Mouse (Mus musculus) kidney, embryonic 15.5 days (tissue): ENCODE data around the gene Aig1. TPM values are rescaled to one million over a fixed set of nuclear protein-coding genes. Genes with fewer than 3 reads are reported as not detected.
A peak's percentile ranks its signal among the peaks of the same experiment; 100 is the strongest.

Experiments
- ATAC-seq: fragments of 200-750 bp; cut with Nextera tagmentation; replicated peaks from 2 replicates; pipeline ENCODE4 v1.8.0; 2017; ENCODE audit warnings: moderate TSS enrichment; ENCODE audit not compliant: low FRiP score
- H3K27ac ChIP-seq: fragments of 300-500 bp; sonication (generic); 2 replicates; pipeline ENCODE4 v1.5.1; 2015; ENCODE audit warnings: mild to moderate bottlenecking, inconsistent platforms
- H3K27me3 ChIP-seq: fragments of 300-500 bp; sonication (generic); 2 replicates; pipeline ENCODE4 v1.6.1; 2015; ENCODE audit warnings: inconsistent platforms
- H3K36me3 ChIP-seq: fragments of 300-500 bp; sonication (generic); 2 replicates; pipeline ENCODE4 v1.6.1; 2015; ENCODE audit warnings: inconsistent platforms
- H3K4me1 ChIP-seq: fragments of 300-500 bp; sonication (generic); 2 replicates; pipeline ENCODE4 v1.6.1; 2015; ENCODE audit warnings: inconsistent platforms
- H3K4me2 ChIP-seq: fragments of 300-500 bp; sonication (generic); 2 replicates; pipeline ENCODE4 v1.6.1; 2015; ENCODE audit warnings: moderate library complexity, mild to moderate bottlenecking, inconsistent platforms
- H3K4me3 ChIP-seq: fragments of 300-500 bp; sonication (generic); replicated peaks from 2 replicates; pipeline ENCODE4 v1.5.1; 2015; ENCODE audit warnings: mild to moderate bottlenecking, inconsistent platforms
- H3K9ac ChIP-seq: fragments of 300-500 bp; sonication (generic); 2 replicates; pipeline ENCODE4 v1.6.1; 2015; ENCODE audit warnings: mild to moderate bottlenecking, inconsistent platforms
- H3K9me3 ChIP-seq: fragments of 300-500 bp; sonication (generic); replicated peaks from 2 replicates; pipeline ENCODE4 v1.6.1; 2016; ENCODE audit warnings: inconsistent platforms
- WGBS: fragments of 180-500 bp; shearing (Covaris S2); methylation state at CpG from one replicate; pipeline ENCODE4 v1.1.7; 2015; ENCODE audit warnings: mixed read lengths; 5-methylcytosine and 5-hydroxymethylcytosine counted together
- polyA plus RNA-seq: library from polyadenylated mRNA; unstranded; fragments of >200 nt; fragmentation: Nextera tagmentation; extraction: Ambion mirVana; gene quantifications from 2 replicates; pipeline ENCODE4 v1.2.1, GENCODE M21; 2015

Gene Aig1
- polyA plus RNA-seq, 1 experiment from 2014 or later: 46.1 TPM

GRCm38 (mm10) chr10:13688386-13689120, 180.2 kb downstream of the Aig1 start:
- peak overlapping the region; percentile 18; the same call in 1 of the 2 replicates for H3K27ac ChIP-seq
- WGBS: 54% methylated on average over 15 of the region's 15 CpGs
- no peaks in the 10 kb centered on the region for H3K27me3 ChIP-seq
- no peak overlapping the region for H3K9ac ChIP-seq
- no peak overlapping the region for H3K4me2 ChIP-seq
- no peak overlapping the region for H3K4me3 ChIP-seq
- ATAC-seq: no peak; the same call in 1 of the 2 replicates
- peaks cover 14% of the 10 kb centered on the region; the same call in 1 of the 2 replicates for H3K4me1 ChIP-seq
- no peaks in the 10 kb centered on the region for H3K9me3 ChIP-seq
- H3K36me3 ChIP-seq: no peaks in the 10 kb centered on the region

- WGBS: 90% methylated on average over 8 of the region's 8 CpGs
- H3K27me3 ChIP-seq: no peaks in the 10 kb centered on the region
Observed at GRCm38 (mm10) chr10:13687182-13687810, 181.5 kb downstream of the Aig1 start.

GRCm38 (mm10) chr10:13686127-13686526, 182.7 kb downstream of the Aig1 start:
- Histone ChIP-seq H3K4me1 (peaks cover 14% of the 10 kb centered on the region; the same call in 1 of the 2 replicates), H3K9me3 (no peaks in the 10 kb centered on the region), H3K4me3 (no peak overlapping the region), H3K9ac (no peak overlapping the region), H3K27ac (no peak overlapping the region), H3K4me2 (no peak overlapping the region), H3K27me3 (no peaks in the 10 kb centered on the region), H3K36me3 (no peaks in the 10 kb centered on the region)
- no peak for ATAC-seq
- WGBS: 77% methylated on average over 5 of the region's 5 CpGs

More at GRCm38 (mm10) chr10:13687182-13687810, 181.5 kb downstream of the Aig1 start:
- H3K4me1 ChIP-seq: peaks cover 14% of the 10 kb centered on the region; the same call in 1 of the 2 replicates
- no peak overlapping the region for H3K4me3 ChIP-seq
- no peak overlapping the region for H3K4me2 ChIP-seq
- no peaks in the 10 kb centered on the region for H3K36me3 ChIP-seq
- H3K27ac ChIP-seq: no peak overlapping the region
- H3K9ac ChIP-seq: no peak overlapping the region
- ATAC-seq: no peak
- H3K9me3 ChIP-seq: no peaks in the 10 kb centered on the region

GRCm38 (mm10) chr10:13685366-13685765, 183.4 kb downstream of the Aig1 start:
- no peak for ATAC-seq
- Histone ChIP-seq H3K27me3 (no peaks in the 10 kb centered on the region), H3K4me2 (no peak overlapping the region), H3K4me1 (peaks cover 14% of the 10 kb centered on the region; the same call in 1 of the 2 replicates), H3K9ac (no peak overlapping the region), H3K4me3 (no peak overlapping the region), H3K9me3 (no peaks in the 10 kb centered on the region), H3K36me3 (no peaks in the 10 kb centered on the region), H3K27ac (no peak overlapping the region)
- 91% methylated on average over 8 of the region's 8 CpGs for WGBS

GRCm38 (mm10) chr10:13684452-13684851, 184.3 kb downstream of the Aig1 start:
- no peak overlapping the region for H3K27ac ChIP-seq
- ATAC-seq: no peak
- H3K36me3 ChIP-seq: no peaks in the 10 kb centered on the region
- no peak overlapping the region for H3K9ac ChIP-seq
- no peaks in the 10 kb centered on the region for H3K9me3 ChIP-seq
- H3K4me2 ChIP-seq: no peak overlapping the region
- no peaks in the 10 kb centered on the region for H3K27me3 ChIP-seq
- H3K4me3 ChIP-seq: no peak overlapping the region
- H3K4me1 ChIP-seq: peaks cover 13% of the 10 kb centered on the region; the same call in 1 of the 2 replicates

GRCm38 (mm10) chr10:13682565-13682964, 186.2 kb downstream of the Aig1 start:
- Histone ChIP-seq H3K36me3 (no peaks in the 10 kb centered on the region), H3K4me2 (no peak overlapping the region), H3K9me3 (no peaks in the 10 kb centered on the region), H3K27ac (no peak overlapping the region), H3K4me1 (0 out of 2 replicates have a peak, but pooled peaks cover 4% of the 10 kb centered on the region), H3K9ac (no peak overlapping the region), H3K4me3 (no peak overlapping the region), H3K27me3 (no peaks in the 10 kb centered on the region)
- ATAC-seq: no peak
- 61% methylated on average over 3 of the region's 3 CpGs for WGBS

GRCm38 (mm10) chr10:13677440-13677839, 191.3 kb downstream of the Aig1 start:
- H3K27ac ChIP-seq: no peak overlapping the region
- H3K9ac ChIP-seq: no peak overlapping the region
- H3K4me2 ChIP-seq: no peak overlapping the region
- ATAC-seq: no peak
- no peaks in the 10 kb centered on the region for H3K36me3 ChIP-seq
- WGBS: 93% methylated on average over 2 of the region's 2 CpGs
- H3K4me1 ChIP-seq: no peaks in the 10 kb centered on the region
- no peak overlapping the region for H3K4me3 ChIP-seq
- no peaks in the 10 kb centered on the region for H3K27me3 ChIP-seq
- H3K9me3 ChIP-seq: no peaks in the 10 kb centered on the region

GRCm38 (mm10) chr10:13675033-13675379, 193.8 kb downstream of the Aig1 start:
- no peak overlapping the region for H3K4me3 ChIP-seq

GRCm38 (mm10) chr10:13674304-13675032, 194.3 kb downstream of the Aig1 start:
- no peak for ATAC-seq
- no peak overlapping the region for H3K4me2 ChIP-seq
- H3K9ac ChIP-seq: no peak overlapping the region
- no peak overlapping the region for H3K27ac ChIP-seq
- H3K4me1 ChIP-seq: no peaks in the 10 kb centered on the region
- no peaks in the 10 kb centered on the region for H3K36me3 ChIP-seq
- H3K4me3 ChIP-seq: no peak overlapping the region
- no peaks in the 10 kb centered on the region for H3K27me3 ChIP-seq
- WGBS: 93% methylated on average over 7 of the region's 7 CpGs
- no peaks in the 10 kb centered on the region for H3K9me3 ChIP-seq

More at GRCm38 (mm10) chr10:13675033-13675379, 193.8 kb downstream of the Aig1 start:
- no peaks in the 10 kb centered on the region for H3K9me3 ChIP-seq
- WGBS: 83% methylated on average over 3 of the region's 3 CpGs
- H3K36me3 ChIP-seq: no peaks in the 10 kb centered on the region
- H3K9ac ChIP-seq: no peak overlapping the region
- no peak for ATAC-seq
- no peaks in the 10 kb centered on the region for H3K4me1 ChIP-seq
- H3K27me3 ChIP-seq: no peaks in the 10 kb centered on the region
- no peak overlapping the region for H3K4me2 ChIP-seq
- no peak overlapping the region for H3K27ac ChIP-seq

- 0 out of 2 replicates have a peak, but pooled peaks have one; percentile 67 for ATAC-seq
- no peaks in the 10 kb centered on the region for H3K27me3 ChIP-seq
- 33% methylated on average over 10 of the region's 10 CpGs for WGBS
- no peaks in the 10 kb centered on the region for H3K9me3 ChIP-seq
- H3K27ac ChIP-seq: no peak overlapping the region
- no peaks in the 10 kb centered on the region for H3K4me1 ChIP-seq
- no peaks in the 10 kb centered on the region for H3K36me3 ChIP-seq
- H3K4me3 ChIP-seq: no peak overlapping the region
- no peak overlapping the region for H3K4me2 ChIP-seq
- no peak overlapping the region for H3K9ac ChIP-seq
Observed at GRCm38 (mm10) chr10:13667166-13667696, 201.5 kb downstream of the Aig1 start.

GRCm38 (mm10) chr10:13663476-13663875, 205.3 kb downstream of the Aig1 start:
- Histone ChIP-seq H3K4me3 (no peak overlapping the region), H3K9ac (no peak overlapping the region), H3K4me1 (no peaks in the 10 kb centered on the region), H3K4me2 (no peak overlapping the region), H3K27ac (no peak overlapping the region), H3K9me3 (no peaks in the 10 kb centered on the region), H3K36me3 (no peaks in the 10 kb centered on the region), H3K27me3 (no peaks in the 10 kb centered on the region)
- no peak for ATAC-seq

GRCm38 (mm10) chr10:13659778-13660177, 209.0 kb downstream of the Aig1 start:
- no peaks in the 10 kb centered on the region for H3K36me3 ChIP-seq

More at GRCm38 (mm10) chr10:13659778-13660177, 209.0 kb downstream of the Aig1 start:
- 45% methylated on average over 2 of the region's 2 CpGs for WGBS
- H3K9ac ChIP-seq: no peak overlapping the region
- H3K27ac ChIP-seq: no peak overlapping the region
- no peaks in the 10 kb centered on the region for H3K4me1 ChIP-seq
- H3K27me3 ChIP-seq: no peaks in the 10 kb centered on the region
- H3K4me3 ChIP-seq: no peak overlapping the region
- H3K4me2 ChIP-seq: no peak overlapping the region
- H3K9me3 ChIP-seq: no peaks in the 10 kb centered on the region
- ATAC-seq: no peak
